Mouse (Mus musculus): Measurements from ENCODE around the gene Ell.
A peak's percentile ranks its signal among the peaks of the same experiment; 100 is the strongest.

Gene Ell

DNA sequence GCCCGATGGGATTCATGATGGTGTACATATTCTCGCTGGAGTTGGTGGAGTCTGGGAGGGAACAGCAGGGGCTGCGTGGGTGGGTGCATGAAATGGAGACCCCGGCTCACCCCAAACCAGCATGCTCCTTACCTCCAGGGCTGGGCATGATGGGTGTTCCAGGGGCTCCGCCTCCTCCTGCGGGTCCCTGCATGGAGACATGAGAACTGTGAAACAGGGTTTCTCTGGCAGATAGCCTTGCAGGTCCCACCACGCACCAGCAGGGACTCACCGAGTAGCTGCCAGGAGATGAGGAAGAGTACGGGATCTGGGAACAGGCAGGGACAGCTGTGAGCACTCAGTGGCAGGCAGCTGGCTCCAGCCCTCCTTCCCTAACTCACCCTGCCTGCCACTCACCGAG, 59.5 kb downstream of the Ell start:
- DNase-seq (ENCODE audit: low spot score) = no peak

DNA sequence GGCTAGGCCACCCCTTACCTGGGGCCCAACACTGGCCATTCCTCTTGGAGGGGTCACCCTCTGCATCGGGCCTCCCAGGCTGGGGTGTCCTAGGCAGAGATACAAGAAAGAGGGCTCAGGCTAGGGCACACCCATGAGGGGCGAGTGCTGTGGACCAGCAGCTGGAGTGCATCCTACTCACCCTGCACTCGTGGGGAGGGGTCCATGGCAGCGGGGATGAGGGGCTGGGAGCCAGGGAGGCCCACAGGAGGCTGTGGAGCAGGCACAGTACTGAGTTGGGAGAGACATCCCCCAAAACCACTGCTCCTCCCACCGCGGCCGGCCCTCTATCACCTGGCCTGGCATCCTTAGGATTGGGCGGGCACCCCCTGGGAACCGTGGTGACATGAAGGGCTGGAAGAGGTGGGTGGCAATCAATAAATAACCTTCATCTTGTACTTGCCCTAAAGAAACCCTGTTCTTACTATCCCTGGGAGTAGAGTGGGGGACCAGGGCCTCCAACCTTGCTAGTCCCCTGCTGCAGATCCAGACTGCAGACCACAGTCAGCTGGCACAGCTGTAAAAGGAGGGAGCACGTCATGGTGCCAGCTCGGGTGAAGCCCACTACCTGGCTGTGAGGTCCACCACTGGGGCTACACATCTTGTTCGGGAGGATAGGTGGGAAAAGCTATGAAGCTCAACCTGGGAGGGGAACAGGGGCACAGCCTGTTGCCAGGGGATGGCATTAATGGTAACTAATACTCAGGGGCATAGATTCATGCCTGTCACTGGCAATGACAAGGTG, 60.4 kb downstream of the Ell start:
- DNase-seq (ENCODE audit: low spot score) = no peak

DNA sequence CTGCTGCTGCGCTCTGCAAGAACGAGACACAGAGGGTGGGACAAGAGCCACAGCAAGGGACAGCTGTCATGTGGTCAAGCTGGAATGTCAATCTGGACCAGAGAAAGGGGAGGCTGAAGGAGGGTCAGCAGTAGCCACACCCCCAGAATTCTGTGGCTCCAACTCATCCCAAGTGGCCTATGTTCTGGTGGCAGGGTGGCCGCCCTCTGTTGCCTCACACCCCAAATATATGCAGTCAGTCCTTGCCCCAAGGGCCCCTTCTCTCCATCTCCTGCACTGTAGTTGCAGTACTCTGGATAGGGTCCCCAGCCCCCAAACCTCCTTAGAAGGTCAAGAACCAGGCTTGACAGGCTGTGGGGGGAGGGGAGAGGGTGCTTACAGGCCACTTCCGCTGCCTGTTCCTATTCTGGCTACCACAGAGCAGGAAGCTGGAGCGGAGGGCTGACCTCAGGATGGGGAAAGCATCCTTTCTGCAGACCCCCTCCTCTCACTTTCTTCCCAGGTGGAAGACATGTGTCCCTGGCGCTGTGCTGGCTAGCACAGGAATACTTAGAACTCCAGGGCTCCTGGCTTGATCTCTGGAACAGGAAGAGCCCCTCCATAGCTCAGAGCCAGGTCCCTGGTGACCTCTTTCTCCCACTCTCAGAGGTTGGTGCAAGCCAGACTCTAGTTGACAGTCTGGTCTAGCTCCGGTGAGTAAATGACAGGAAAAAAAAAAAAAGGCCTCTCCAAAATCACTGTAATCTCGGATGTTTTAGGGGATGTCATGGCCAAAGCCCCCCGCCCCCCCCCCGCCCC, 61.4 kb downstream of the Ell start:
- DNase-seq (ENCODE audit: low spot score) = no peak

DNA sequence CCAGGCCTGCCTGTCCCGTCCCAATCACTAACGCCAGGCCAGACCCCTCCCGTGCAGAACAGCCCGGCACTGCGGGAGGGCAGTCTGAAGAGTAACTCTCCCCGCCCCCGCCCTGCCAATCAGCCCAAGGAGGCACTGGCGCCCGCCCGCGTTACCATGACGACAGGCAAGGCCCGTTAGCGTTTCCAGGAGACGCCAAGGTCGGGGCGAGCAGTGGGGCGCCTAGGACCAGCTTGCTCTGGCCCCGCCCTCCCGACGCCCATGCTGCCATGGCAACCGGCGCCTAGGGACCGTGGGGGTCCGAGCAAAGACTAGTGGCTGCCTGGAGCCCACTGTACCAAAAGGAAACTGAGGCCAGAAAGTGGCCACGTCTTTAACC, 62.0 kb downstream of the Ell start:
- DNase-seq (ENCODE audit: low spot score) = peak; percentile 91

- DNase-seq (ENCODE audit: low spot score) = no peak
Observed at GRCm38 (mm10) chr8:70602139-70602811, 63.0 kb downstream of the Ell start.

DNA sequence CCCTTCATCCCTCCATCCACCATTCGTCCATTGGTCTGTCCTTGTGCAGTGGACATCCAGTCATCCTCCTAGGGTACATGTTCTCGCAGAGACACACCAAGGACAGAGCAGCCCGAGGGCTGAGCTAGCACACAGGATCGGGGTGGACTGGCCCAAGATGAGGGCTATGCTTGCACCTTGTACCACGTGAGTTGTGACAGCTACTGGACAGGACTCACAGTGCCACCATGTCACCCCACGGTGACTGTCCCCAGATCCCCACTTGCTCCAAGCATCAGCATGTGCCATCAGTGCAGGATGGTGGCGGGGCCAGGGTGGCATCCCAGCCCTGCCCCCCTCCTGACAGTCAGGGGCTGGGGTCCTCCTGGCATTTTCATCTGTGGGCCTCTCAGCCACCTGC, 65.3 kb downstream of the Ell start:
- no peak for DNase-seq (ENCODE audit: low spot score)

DNA sequence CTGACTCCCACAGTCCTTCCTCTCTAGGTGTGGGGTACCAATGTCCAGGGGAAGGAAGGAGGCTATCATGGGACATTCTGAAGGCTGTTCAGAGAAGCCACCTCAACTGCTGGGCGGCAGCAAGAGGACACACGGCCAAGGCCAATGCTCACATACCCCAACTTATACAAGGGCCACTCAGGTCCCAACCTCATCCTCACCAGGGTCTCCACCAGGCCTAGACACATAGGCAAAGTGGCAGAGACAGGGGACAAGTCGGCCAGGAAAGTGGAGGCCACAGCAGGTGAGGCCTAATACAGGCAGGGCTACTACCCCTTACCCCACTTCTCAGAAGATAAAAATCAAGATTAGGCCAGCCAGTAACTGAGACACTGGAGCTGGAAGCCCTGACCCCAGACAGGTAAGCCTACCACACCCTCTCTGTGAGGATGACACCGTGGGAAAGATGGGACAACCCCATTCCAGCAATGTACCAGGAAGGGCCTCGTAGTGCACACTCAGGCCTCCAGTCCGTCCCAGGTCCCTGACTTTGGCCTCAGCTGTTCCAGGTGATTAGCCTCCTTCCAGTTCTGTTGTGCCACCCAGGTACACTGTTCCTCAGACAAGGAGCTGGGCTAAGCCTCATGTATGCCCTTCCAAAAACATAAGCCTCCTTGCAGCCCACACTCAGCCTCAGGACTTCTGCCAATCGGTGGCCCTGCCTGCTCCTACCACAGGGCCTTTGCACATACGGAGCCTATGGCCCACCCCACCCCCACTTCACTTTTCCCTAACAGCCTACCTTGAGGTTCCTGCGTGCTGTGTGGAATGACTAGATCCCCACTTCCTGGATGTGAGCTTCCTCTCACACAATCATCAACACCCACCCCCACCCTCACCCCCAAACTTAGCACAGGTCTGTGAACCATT, 66.9 kb downstream of the Ell start:
- no peak for DNase-seq (ENCODE audit: low spot score)

DNA sequence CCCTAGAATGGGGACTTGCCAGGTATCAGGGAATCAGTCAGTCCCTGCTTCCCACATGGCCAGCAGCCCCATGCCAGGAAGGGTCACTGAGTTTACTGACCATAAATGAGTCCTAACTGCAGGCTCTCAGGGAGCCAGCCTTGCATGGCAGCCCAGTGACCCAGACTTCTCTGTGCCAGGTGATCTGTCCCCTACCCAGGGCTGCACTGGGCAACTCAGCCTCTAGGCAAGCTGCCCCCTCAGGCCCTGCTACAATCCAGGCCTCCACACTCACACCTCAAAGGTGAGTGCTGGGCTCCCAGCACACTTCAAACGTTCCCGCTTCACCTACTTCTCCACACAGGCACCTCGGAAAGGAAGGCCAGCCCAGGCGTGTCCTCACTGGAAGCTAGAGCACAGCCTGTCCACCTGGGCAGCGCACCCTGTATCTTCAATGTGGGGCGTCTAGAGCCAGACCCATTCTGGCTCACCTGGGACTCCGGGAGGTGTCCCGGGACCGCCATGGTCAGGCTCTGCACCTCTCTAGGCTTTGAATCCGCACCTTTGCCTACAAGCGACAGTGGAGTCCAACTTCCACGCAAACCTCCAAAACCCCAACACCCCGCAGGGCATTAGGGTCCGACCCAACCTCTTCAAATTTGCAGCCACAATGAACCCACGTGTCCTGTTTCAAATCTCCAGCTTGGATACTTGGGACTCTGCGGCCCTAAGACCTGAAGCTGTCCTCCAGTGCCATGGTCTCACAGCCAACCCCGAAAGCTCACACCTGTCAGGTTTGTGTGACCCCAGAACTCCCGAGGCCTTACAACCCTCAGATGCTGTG, 67.7 kb downstream of the Ell start:
- DNase-seq (ENCODE audit: low spot score) = no peak

GRCm38 (mm10) chr8:70607603-70607897, 68.3 kb downstream of the Ell start:
- no peak for DNase-seq (ENCODE audit: low spot score)

DNA sequence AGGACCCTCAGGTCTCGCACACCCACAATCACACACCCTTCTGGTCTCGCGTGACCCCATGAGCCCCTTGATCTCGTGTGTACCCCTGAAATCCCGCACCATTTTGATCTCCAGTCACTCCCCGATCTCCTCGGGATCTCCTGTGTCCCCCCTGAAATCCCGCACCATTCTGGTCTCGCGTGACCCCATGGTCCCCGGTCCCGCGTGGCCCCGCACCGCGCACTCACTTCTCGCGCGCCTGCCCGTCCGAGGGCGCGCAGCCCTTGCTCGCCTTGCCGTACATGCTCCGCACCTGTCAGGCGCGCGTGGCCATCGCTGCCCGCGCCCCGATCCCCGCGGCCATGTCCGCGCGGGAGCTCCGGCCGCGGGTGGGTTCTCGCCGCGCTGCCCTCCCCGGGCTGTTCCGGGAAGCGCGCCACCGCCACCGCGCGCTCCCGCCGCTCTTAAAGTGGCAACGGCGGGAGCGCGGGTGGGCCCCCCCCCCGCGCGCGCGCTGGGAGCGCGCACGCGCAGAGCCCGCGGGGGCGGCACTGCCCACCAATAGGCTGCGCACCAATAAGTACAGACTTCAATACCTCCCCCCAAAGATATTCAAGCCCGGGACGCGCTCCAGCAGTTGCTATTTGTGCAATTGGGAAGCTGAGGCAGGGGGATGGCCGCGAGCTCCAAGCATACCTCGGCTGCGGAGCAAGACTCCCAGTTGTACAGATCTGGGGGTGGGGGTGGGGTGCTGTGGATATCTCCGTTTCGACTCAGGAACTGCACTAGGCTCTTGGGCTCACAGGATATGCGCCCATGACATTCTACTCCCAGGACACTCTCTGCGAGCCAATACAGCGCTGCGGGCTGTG, 68.9 kb downstream of the Ell start:
- DNase-seq (ENCODE audit: low spot score) = no peak

- DNase-seq (ENCODE audit: low spot score) = peak; percentile 67
Observed at GRCm38 (mm10) chr8:70608749-70609367, 69.6 kb downstream of the Ell start, which contains the start of gene Ssbp4. Gene Ssbp4 (minus strand): TSS chr8:70608872.

DNA sequence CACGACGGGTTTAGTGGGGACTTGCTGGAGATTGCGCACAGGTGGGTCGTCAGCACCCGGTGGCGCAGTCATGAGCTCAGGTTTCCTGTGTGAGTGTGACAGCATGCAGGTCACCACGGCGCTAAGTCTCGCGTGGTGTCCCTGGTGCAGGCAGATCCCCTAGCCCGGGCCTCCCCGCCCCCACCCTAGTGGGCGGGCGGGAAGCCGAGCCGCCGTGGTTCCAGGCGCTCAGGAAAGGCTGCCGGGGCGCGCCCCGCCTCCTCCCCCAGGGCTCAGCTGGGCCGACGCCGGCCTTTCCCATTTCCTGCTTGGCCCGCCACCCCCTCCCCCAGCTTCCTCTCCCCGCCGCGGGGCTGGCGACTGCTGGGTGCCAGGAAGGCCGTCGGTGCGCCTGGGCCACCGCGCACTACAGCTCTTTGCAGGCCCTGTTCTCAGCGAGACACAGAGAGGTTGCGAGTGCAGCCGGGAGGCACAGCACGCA, 70.2 kb downstream of the Ell start:
- peak; percentile 84 for DNase-seq (ENCODE audit: low spot score)

- peak; percentile 90 for DNase-seq (ENCODE audit: low spot score)
Observed at GRCm38 (mm10) chr8:70609849-70610795, 70.9 kb downstream of the Ell start.

DNA sequence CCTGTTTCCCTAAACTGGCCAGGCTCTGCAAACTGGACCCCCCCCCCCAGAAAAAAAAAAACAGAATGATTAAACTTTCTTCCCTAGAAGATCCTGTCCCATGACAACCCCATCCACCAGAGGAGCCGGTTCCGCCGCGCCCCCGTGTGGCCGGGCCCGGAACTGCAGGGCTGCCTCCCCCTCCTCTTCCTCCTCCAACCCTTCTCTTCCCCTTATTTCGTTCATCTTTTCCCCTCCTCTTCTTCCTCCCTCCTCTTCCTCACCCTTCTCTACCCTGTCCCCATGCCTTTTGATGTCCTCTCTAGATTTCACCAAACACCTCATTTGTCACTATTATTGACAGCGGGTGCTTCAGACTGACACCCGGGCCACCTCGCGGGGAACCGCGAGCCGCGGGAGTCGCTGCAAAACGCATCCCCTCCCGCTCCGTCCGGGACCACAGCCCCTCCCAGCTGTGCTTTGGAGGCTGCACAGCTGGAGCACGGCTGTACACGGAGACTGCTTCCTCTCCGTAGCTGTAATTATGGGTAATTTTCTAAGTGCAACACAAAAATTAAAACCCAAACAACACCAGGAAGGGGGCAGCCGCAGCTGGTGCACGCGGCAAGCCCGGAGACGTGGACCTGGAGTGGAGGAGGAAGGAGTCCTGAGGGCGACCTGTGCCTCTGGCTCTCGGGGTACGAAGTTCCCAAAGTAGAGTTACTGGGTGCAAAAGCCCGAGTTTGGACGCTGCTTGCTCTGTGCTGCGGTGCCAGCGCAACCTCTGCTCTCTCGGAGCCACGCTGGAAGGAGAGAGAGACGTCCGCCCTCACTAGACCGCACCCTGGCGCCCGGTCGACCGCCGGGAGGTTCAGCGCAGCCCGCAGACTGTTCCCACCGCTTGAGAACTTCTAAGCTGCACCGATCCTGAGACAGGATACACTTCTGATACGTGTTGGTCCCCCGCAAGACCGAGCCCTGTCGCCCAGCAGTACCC, 71.8 kb downstream of the Ell start:
- peak; percentile 79 for DNase-seq (ENCODE audit: low spot score)

DNA sequence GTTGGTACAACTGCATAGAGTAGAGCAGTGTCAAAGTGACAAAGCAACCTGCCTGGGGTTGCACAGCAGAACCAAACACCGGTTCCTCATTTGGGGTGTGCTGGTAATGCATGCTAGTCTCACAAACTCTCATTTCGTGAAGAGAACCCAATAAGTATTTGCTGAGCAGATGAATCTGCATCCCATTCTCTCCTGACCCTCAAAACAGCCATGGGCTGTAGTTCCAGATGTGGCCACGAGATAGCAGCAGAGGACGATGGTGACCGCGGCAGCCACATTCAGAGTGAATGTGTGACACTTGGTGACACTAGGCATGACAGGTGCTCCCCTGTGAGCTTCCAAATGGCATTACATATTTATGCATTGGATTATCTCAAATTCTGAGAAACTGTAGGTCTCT, 72.6 kb downstream of the Ell start:
- peak; percentile 72 for DNase-seq (ENCODE audit: low spot score)

- no peak for DNase-seq (ENCODE audit: low spot score)
Observed at GRCm38 (mm10) chr8:70613763-70614162, 74.5 kb downstream of the Ell start.

GRCm38 (mm10) chr8:70614469-70614868, 75.2 kb downstream of the Ell start:
- no peak for DNase-seq (ENCODE audit: low spot score)

Measured in testis, postnatal 14 days (tissue).